Mouse (Mus musculus) limb, embryonic 13.5 days (tissue): ENCODE data around the gene Doc2g. TPM values are rescaled to one million over a fixed set of nuclear protein-coding genes. Genes with fewer than 3 reads are reported as not detected.
A peak's percentile ranks its signal among the peaks of the same experiment; 100 is the strongest.
"Not testable (repeated sequence)": the region's sequence is repeated elsewhere in the genome, so short reads cannot be mapped to it uniquely, and the experiment has no call there.

ENCODE experiments used
- ATAC-seq: fragments of 200-750 bp; cut with Nextera tagmentation; 2 replicates; pipeline ENCODE4 v1.8.0; 2017; ENCODE audit warnings: low read depth, moderate number of reproducible peaks, moderate TSS enrichment; ENCODE audit not compliant: low FRiP score
- H3K27ac ChIP-seq: fragments of 300-500 bp; sonication (generic); 2 replicates; pipeline ENCODE4 v1.5.1; 2015; ENCODE audit warnings: inconsistent platforms, mild to moderate bottlenecking, moderate library complexity
- H3K27me3 ChIP-seq: fragments of 300-500 bp; sonication (generic); 2 replicates; pipeline ENCODE4 v1.6.1; 2015; ENCODE audit warnings: mild to moderate bottlenecking, inconsistent platforms
- H3K36me3 ChIP-seq: fragments of 300-500 bp; sonication (generic); 2 replicates; pipeline ENCODE4 v1.6.1; 2015; ENCODE audit warnings: inconsistent platforms, mild to moderate bottlenecking, moderate library complexity
- H3K4me1 ChIP-seq: fragments of 300-500 bp; sonication (generic); 2 replicates; pipeline ENCODE4 v1.6.1; 2015; ENCODE audit warnings: inconsistent platforms
- H3K4me2 ChIP-seq: fragments of 300-500 bp; sonication (generic); replicated peaks from 2 replicates; pipeline ENCODE4 v1.6.1; 2015; ENCODE audit warnings: inconsistent platforms, mild to moderate bottlenecking, moderate library complexity
- H3K4me3 ChIP-seq: fragments of 300-500 bp; sonication (generic); 2 replicates; pipeline ENCODE4 v1.5.1; 2015; ENCODE audit warnings: moderate library complexity, mild to moderate bottlenecking, inconsistent platforms
- H3K9ac ChIP-seq: fragments of 300-500 bp; sonication (generic); 2 replicates; pipeline ENCODE4 v1.6.1; 2015; ENCODE audit warnings: mild to moderate bottlenecking, inconsistent platforms
- H3K9me3 ChIP-seq: fragments of 300-500 bp; sonication (generic); 2 replicates; pipeline ENCODE4 v1.6.1; 2016; ENCODE audit warnings: inconsistent platforms
- whole genome bisulfite sequencing: fragments of 180-500 bp; shearing (Covaris S2); methylation state at CpG from one replicate; pipeline ENCODE4 v1.1.7; 2015; 5-methylcytosine and 5-hydroxymethylcytosine counted together
- polyA plus RNA-seq: library from polyadenylated mRNA; unstranded; fragments of >200 nt; fragmentation: Nextera tagmentation; extraction: Ambion mirVana; gene quantifications from 2 replicates; pipeline ENCODE4 v1.2.1, GENCODE M21; 2015

Doc2g gene
- 4.6 and 5.5 TPM in 2 replicates for polyA plus RNA-seq

GRCm38 (mm10) chr19:4003112-4003511 lies at the start of gene Doc2g:
Gene Doc2g (plus strand): TSS chr19:4003313.
- no peaks in the 10 kb centered on the region for H3K9me3 ChIP-seq
- no peak within 1 kb of the TSS for H3K4me2 ChIP-seq
- WGBS, result 57% methylated on average over 1 of the region's 1 CpGs
- peaks cover 33% of the 10 kb centered on the region for H3K36me3 ChIP-seq
- peak within 1 kb of the TSS; percentile 31; the same call in 1 of the 2 replicates for H3K9ac ChIP-seq
- H3K27me3 ChIP-seq, result no peaks in the 10 kb centered on the region
- ATAC-seq, result no peak
- H3K4me1 ChIP-seq, result peaks cover 17% of the 10 kb centered on the region
- no peak within 1 kb of the TSS for H3K27ac ChIP-seq
- H3K4me3 ChIP-seq, result no peak within 1 kb of the TSS

- 71% methylated on average over 3 of the region's 3 CpGs for WGBS
- H3K4me1 ChIP-seq, result no peaks in the 10 kb centered on the region
- H3K27ac ChIP-seq, result no peak overlapping the region
- H3K9me3 ChIP-seq, result no peaks in the 10 kb centered on the region
- no peak for ATAC-seq
- H3K9ac ChIP-seq, result no peak overlapping the region
- H3K4me2 ChIP-seq, result no peak overlapping the region
- H3K36me3 ChIP-seq, result no peaks in the 10 kb centered on the region
- no peak overlapping the region for H3K4me3 ChIP-seq
- H3K27me3 ChIP-seq, result no peaks in the 10 kb centered on the region
Observed at GRCm38 (mm10) chr19:3955033-3955432, 48.1 kb upstream of the Doc2g start.

GRCm38 (mm10) chr19:3955804-3956203 lies 47.3 kb upstream of the Doc2g start:
- no peaks in the 10 kb centered on the region for H3K36me3 ChIP-seq
- no peak for ATAC-seq
- H3K9me3 ChIP-seq, result no peaks in the 10 kb centered on the region
- no peaks in the 10 kb centered on the region for H3K4me1 ChIP-seq
- no peaks in the 10 kb centered on the region for H3K27me3 ChIP-seq
- H3K4me3 ChIP-seq, result no peak overlapping the region
- 49% methylated on average over 4 of the region's 4 CpGs for WGBS
- H3K4me2 ChIP-seq, result no peak overlapping the region
- H3K9ac ChIP-seq, result no peak overlapping the region
- H3K27ac ChIP-seq, result no peak overlapping the region

DNA sequence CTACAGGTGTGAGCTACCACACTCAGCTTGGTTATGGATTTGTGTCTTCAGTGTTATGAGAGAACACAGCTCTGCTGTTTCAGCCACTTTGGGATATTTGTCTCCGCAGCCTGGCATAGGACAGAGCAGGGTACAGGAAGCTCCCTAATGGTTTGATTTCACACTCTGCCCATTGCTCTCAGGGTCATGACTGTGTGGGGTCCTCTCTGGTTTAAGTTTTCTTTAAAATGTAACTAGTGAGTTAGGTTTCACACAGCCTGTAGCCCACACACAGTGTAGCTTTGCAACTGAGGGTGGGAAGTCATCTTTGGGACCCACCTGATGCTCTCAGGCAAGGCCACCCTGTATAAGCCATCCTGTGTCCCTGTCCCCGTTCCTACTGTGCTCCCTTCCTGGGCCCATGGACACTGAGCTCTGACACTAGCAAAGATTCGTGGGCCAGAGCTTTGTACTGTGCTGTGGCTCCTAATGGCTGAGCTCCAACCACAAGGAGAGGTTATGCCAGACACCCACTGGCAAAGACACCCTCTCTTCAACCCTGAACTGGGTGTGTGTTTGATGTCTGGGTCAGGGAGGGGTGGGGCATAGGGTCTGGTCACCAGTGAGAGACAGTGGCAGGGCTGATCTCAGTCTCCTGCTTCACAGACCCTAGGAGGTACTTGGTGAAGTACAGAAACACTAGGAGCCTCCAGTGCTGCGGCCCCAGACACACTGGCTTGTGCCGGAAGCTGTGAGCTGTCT lies 45.6 kb upstream of the Doc2g start:
- not testable (repeated sequence) for H3K4me2 ChIP-seq, H3K36me3 ChIP-seq, H3K9me3 ChIP-seq, H3K27me3 ChIP-seq, H3K9ac ChIP-seq, H3K4me1 ChIP-seq, H3K27ac ChIP-seq, ATAC-seq, H3K4me3 ChIP-seq
- 72% methylated on average over 5 of the region's 5 CpGs for WGBS

GRCm38 (mm10) chr19:3958470-3958869 lies 44.6 kb upstream of the Doc2g start, which contains the start of gene Aldh3b3:
Gene Aldh3b3 (plus strand): TSS chr19:3958645.
- no peaks in the 10 kb centered on the region for H3K36me3 ChIP-seq
- no peaks in the 10 kb centered on the region for H3K9me3 ChIP-seq
- H3K4me3 ChIP-seq, result no peak within 1 kb of the TSS
- 76% methylated on average over 4 of the region's 4 CpGs for WGBS
- H3K27ac ChIP-seq, result no peak within 1 kb of the TSS
- H3K4me1 ChIP-seq, result no peaks in the 10 kb centered on the region
- no peak within 1 kb of the TSS for H3K4me2 ChIP-seq
- H3K27me3 ChIP-seq, result no peaks in the 10 kb centered on the region
- no peak within 1 kb of the TSS for H3K9ac ChIP-seq
- ATAC-seq, result no peak

- no peak overlapping the region for H3K4me2 ChIP-seq
- no peaks in the 10 kb centered on the region for H3K27me3 ChIP-seq
- no peak for ATAC-seq
- no peaks in the 10 kb centered on the region for H3K4me1 ChIP-seq
- H3K4me3 ChIP-seq, result no peak overlapping the region
- H3K9me3 ChIP-seq, result no peaks in the 10 kb centered on the region
- H3K36me3 ChIP-seq, result no peaks in the 10 kb centered on the region
- H3K9ac ChIP-seq, result no peak overlapping the region
- no peak overlapping the region for H3K27ac ChIP-seq
Observed at GRCm38 (mm10) chr19:3959030-3959429, 44.1 kb upstream of the Doc2g start.

- Histone ChIP-seq H3K9ac (no peak overlapping the region), H3K4me1 (no peaks in the 10 kb centered on the region), H3K27me3 (no peaks in the 10 kb centered on the region), H3K4me3 (no peak overlapping the region), H3K36me3 (no peaks in the 10 kb centered on the region), H3K4me2 (no peak overlapping the region), H3K9me3 (no peaks in the 10 kb centered on the region), H3K27ac (no peak overlapping the region)
- 87% methylated on average over 5 of the region's 5 CpGs for WGBS
- no peak for ATAC-seq
Observed at GRCm38 (mm10) chr19:3960211-3960610, 42.9 kb upstream of the Doc2g start.

DNA sequence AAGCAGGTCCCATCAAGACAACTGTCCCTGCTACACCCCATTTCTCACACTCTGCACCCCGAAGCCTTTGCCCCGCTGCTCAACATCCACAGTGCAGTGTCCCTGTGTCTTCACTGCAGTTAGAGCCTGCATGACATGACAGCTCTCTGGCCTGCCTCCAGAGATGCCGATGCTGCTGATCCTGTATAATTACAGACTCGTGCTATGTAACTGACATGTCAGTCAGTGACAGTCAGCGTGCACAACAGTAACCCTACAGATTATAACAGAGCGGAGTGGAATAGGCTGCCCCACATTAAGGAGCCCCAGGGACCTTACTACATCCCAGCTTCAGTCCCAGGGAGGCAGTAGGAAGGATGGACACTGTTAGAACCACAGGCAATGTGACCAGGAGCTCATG lies 41.3 kb upstream of the Doc2g start:
- H3K27ac ChIP-seq, ATAC-seq, H3K4me1 ChIP-seq, H3K9me3 ChIP-seq, H3K9ac ChIP-seq, H3K4me2 ChIP-seq, H3K27me3 ChIP-seq, H3K36me3 ChIP-seq, H3K4me3 ChIP-seq: not testable (repeated sequence)
- WGBS, result 85% methylated on average over 6 of the region's 6 CpGs

DNA sequence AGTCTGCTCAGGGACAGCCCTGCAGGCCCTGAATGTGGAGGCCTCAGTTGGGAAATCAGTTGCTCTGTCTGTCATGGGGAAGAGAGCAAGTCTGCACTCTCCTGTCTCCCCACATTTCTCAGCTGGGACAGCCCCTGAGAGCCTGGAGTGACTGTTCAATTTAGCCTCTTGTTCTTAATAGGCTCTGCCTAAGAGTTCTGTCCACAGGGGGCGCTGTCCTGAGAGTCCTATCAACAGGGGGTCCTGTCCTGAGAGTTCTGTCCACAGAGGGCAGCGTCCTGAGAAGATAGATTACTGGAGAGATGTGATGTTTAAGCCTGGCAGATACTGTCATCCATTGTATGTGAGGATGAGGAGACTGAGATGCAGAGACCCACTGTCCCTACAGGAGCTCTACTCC lies 40.6 kb upstream of the Doc2g start:
- Histone ChIP-seq H3K4me1 (no peaks in the 10 kb centered on the region), H3K9ac (no peak overlapping the region), H3K4me3 (no peak overlapping the region), H3K27ac (no peak overlapping the region), H3K4me2 (no peak overlapping the region), H3K9me3 (no peaks in the 10 kb centered on the region), H3K36me3 (no peaks in the 10 kb centered on the region), H3K27me3 (no peaks in the 10 kb centered on the region)
- ATAC-seq, result no peak
- WGBS, result 14% methylated on average over 2 of the region's 2 CpGs

GRCm38 (mm10) chr19:3964030-3964429 lies 39.1 kb upstream of the Doc2g start:
- no peak overlapping the region for H3K4me3 ChIP-seq
- no peaks in the 10 kb centered on the region for H3K36me3 ChIP-seq
- H3K9me3 ChIP-seq, result no peaks in the 10 kb centered on the region
- no peaks in the 10 kb centered on the region for H3K4me1 ChIP-seq
- H3K27me3 ChIP-seq, result no peaks in the 10 kb centered on the region
- no peak overlapping the region for H3K27ac ChIP-seq
- WGBS, result 76% methylated on average over 4 of the region's 4 CpGs
- no peak overlapping the region for H3K4me2 ChIP-seq
- no peak overlapping the region for H3K9ac ChIP-seq
- ATAC-seq, result no peak

DNA sequence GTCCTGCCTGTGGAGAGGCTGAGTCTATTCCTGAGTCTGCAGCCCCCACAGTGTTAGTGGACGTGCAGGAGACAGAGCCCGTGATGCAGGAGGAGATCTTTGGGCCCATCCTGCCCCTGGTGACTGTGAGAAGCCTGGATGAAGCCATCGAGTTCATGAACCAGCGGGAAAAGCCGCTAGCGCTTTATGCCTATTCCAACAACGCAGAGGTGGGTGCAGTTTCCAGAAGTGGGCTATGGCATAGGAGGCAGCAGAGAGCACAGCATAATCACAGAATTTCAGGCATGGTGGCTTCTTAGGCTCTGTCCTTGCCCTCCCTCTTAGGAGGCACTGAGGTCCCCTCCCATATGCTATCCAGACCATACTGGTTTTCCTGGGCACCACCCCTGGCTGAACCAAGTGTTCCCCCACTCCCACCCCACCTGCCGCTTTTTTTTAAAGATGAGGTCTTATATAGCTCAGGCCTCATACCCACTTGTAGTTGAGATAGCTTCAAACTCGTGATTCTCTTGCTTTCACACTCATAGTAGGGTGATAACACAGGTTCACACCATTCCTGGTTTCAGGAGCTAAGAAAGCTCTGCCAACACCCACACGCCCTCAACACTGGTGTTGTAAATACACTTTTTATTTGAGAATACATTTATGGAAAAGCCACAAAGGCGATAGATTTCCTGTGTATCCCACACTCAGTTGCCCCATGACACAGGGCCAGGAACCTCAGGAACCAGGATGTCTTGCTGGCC lies 36.6 kb upstream of the Doc2g start:
- no peaks in the 10 kb centered on the region for H3K9me3 ChIP-seq
- ATAC-seq, result no peak
- no peaks in the 10 kb centered on the region for H3K27me3 ChIP-seq
- no peak overlapping the region for H3K9ac ChIP-seq
- WGBS, result 68% methylated on average over 11 of the region's 11 CpGs
- H3K4me1 ChIP-seq, result no peaks in the 10 kb centered on the region
- no peak overlapping the region for H3K4me3 ChIP-seq
- no peak overlapping the region for H3K4me2 ChIP-seq
- no peak overlapping the region for H3K27ac ChIP-seq
- no peaks in the 10 kb centered on the region for H3K36me3 ChIP-seq

- Histone ChIP-seq H3K4me3 (no peak overlapping the region), H3K27ac (no peak overlapping the region), H3K4me1 (peaks cover 2% of the 10 kb centered on the region; the same call in 1 of the 2 replicates), H3K36me3 (no peaks in the 10 kb centered on the region), H3K27me3 (no peaks in the 10 kb centered on the region), H3K9me3 (no peaks in the 10 kb centered on the region), H3K4me2 (no peak overlapping the region), H3K9ac (no peak overlapping the region)
- 49% methylated on average over 3 of the region's 3 CpGs for WGBS
- no peak for ATAC-seq
Observed at GRCm38 (mm10) chr19:3967258-3967657, 35.9 kb upstream of the Doc2g start.
